Mouse (Mus musculus) cerebellum, postnatal 10 days (tissue): ENCODE data around the gene Eme1.

Experiments used
- DNase-seq, 2 experiments: peaks; one replicate each; pipeline ENCODE4 v3.0.0; 2021; ENCODE audit warnings: mixed read lengths in 2 of 2

Gene Eme1

GRCm38 (mm10) chr11:94596311-94596852, 57.4 kb downstream of the Eme1 start:
- DNase-seq, result no peak
